ENCODE assay signal across 15 mouse cellular contexts in genomic region chr3:24787451-24788148, GRCm38 (mm10).
"Had no signal": no experiment of that assay in that cellular context is flagged by ENCODE, and none has a peak within 500 bp of the region (broad histone marks: within the 10 kb centered on the region; RNA-seq: fewer than 3 reads in every experiment).

No protein-coding gene starts in this region.

- ATAC-seq: hindbrain, embryonic 16.5 days; inflammation-experienced regulatory T-cells, adult 6 months; intestine, embryonic 15.5 days; intestine, postnatal 0 days had no signal

- DNase-seq: gastrocnemius, postnatal 14 days; heart, adult 18-20 months; heart, postnatal 10 days; heart, postnatal 4 days; kidney, adult 18-20 months; kidney, adult 8-10 months; kidney, postnatal 10 days; kidney, postnatal 25 days; kidney, postnatal 4 days; liver; liver, embryonic 13.5 days had no signal
